In genomic region chr10:95615849-95616650, GRCm38 (mm10) we compare ENCODE assay signal across 16 mouse cellular contexts. TPM values are rescaled to one million over a fixed set of nuclear protein-coding genes. Genes with fewer than 3 reads are reported as not detected.
DNase-seq lines count a peak whose midpoint lies in the region; ATAC-seq and TF ChIP-seq lines count a peak whose summit lies in the region.
"Had no signal": no experiment of that assay in that cellular context is flagged by ENCODE, and none has a peak within 500 bp of the region (broad histone marks: within the 10 kb centered on the region; RNA-seq: fewer than 3 reads in every experiment).

No protein-coding gene starts in this region.

- WGBS in forebrain, embryonic 14.5 days, result 72% methylated on average over 25 of the region's 25 CpGs
- WGBS in forebrain, embryonic 13.5 days, result 75% methylated on average over 25 of the region's 25 CpGs
- 73% methylated on average over 25 of the region's 25 CpGs for WGBS in kidney, postnatal 0 days
- 76% methylated on average over 25 of the region's 25 CpGs for WGBS in neural tube, embryonic 15.5 days

- H3K9ac ChIP-seq in forebrain, embryonic 14.5 days (ENCODE audit: low read length), result no peak overlapping the region
- H3K9ac ChIP-seq in forebrain, embryonic 13.5 days, result no peak overlapping the region
- H3K9ac ChIP-seq in kidney, postnatal 0 days (ENCODE audit: low read depth, low read length), result no peak overlapping the region
- no peak overlapping the region for H3K9ac ChIP-seq in neural tube, embryonic 15.5 days (replicated peaks)
- H3K9ac ChIP-seq: intestine, embryonic 15.5 days; liver, embryonic 12.5 days; midbrain, embryonic 13.5 days; neural tube, embryonic 12.5 days had no signal

- peaks cover 12% of the 10 kb centered on the region for H3K4me1 ChIP-seq in forebrain, embryonic 14.5 days (ENCODE audit: control insufficient read depth, insufficient read depth, low read length)
- H3K4me1 ChIP-seq in forebrain, embryonic 13.5 days, result peaks cover 27% of the 10 kb centered on the region
- H3K4me1 ChIP-seq in kidney, postnatal 0 days (replicated peaks; ENCODE audit: insufficient read depth, low read length), result peaks cover 8% of the 10 kb centered on the region; the same call in 1 of the 2 replicates
- H3K4me1 ChIP-seq in neural tube, embryonic 15.5 days, result peaks cover 17% of the 10 kb centered on the region
- H3K4me1 ChIP-seq: liver, embryonic 12.5 days had no signal

- no peak for TF ChIP-seq CTCF in kidney, postnatal 0 days (IDR thresholded peaks at IDR 0.05; ENCODE audit: low read depth)

- no peak overlapping the region for H3K4me2 ChIP-seq in forebrain, embryonic 14.5 days (ENCODE audit: low read length)
- H3K4me2 ChIP-seq in forebrain, embryonic 13.5 days, result no peak overlapping the region
- no peak overlapping the region for H3K4me2 ChIP-seq in kidney, postnatal 0 days (ENCODE audit: low read length)
- no peak overlapping the region for H3K4me2 ChIP-seq in neural tube, embryonic 15.5 days
- H3K4me2 ChIP-seq: intestine, embryonic 15.5 days; liver, embryonic 12.5 days; midbrain, embryonic 13.5 days; neural tube, embryonic 12.5 days had no signal

- no peak overlapping the region for H3K4me3 ChIP-seq in forebrain, embryonic 14.5 days (ENCODE audit: low read depth, low read length)
- no peak overlapping the region for H3K4me3 ChIP-seq in forebrain, embryonic 13.5 days
- no peak overlapping the region for H3K4me3 ChIP-seq in kidney, postnatal 0 days (replicated peaks; ENCODE audit: low read depth, low read length)
- no peak overlapping the region for H3K4me3 ChIP-seq in neural tube, embryonic 15.5 days (replicated peaks)
- H3K4me3 ChIP-seq: erythroblast, embryonic 14.5 days; intestine, embryonic 15.5 days; layer of hippocampus, adult 2 months; liver, embryonic 12.5 days; midbrain, embryonic 13.5 days; neural tube, embryonic 12.5 days had no signal

- H3K27me3 ChIP-seq in forebrain, embryonic 14.5 days (replicated peaks; ENCODE audit: control insufficient read depth, insufficient read depth, low read length), result no peaks in the 10 kb centered on the region
- H3K27me3 ChIP-seq in forebrain, embryonic 13.5 days, result no peaks in the 10 kb centered on the region
- no peaks in the 10 kb centered on the region for H3K27me3 ChIP-seq in kidney, postnatal 0 days (ENCODE audit: insufficient read depth, low read length)
- H3K27me3 ChIP-seq in neural tube, embryonic 15.5 days (replicated peaks), result no peaks in the 10 kb centered on the region
- H3K27me3 ChIP-seq: intestine, embryonic 15.5 days; midbrain, embryonic 13.5 days; neural tube, embryonic 12.5 days had no signal

- H3K36me3 ChIP-seq in forebrain, embryonic 14.5 days (ENCODE audit: control insufficient read depth, insufficient read depth, low read length), result no peaks in the 10 kb centered on the region
- H3K36me3 ChIP-seq in forebrain, embryonic 13.5 days (ENCODE audit: poor library complexity, severe bottlenecking), result no peaks in the 10 kb centered on the region
- H3K36me3 ChIP-seq in kidney, postnatal 0 days (ENCODE audit: insufficient read depth, low read length), result no peaks in the 10 kb centered on the region
- no peaks in the 10 kb centered on the region for H3K36me3 ChIP-seq in neural tube, embryonic 15.5 days
- H3K36me3 ChIP-seq: intestine, embryonic 15.5 days; liver, embryonic 12.5 days; midbrain, embryonic 13.5 days; neural tube, embryonic 12.5 days had no signal

- peak; percentile 28 for DNase-seq in forebrain, embryonic 14.5 days (ENCODE audit: low spot score)
- no peak for DNase-seq in kidney, postnatal 0 days (ENCODE audit: low spot score)
- DNase-seq in kidney, postnatal 4 days, result no peak
- DNase-seq in brain, adult 2 months (ENCODE audit: low read depth, low spot score), result peak; percentile 85
- peak; percentile 39 for DNase-seq in right cerebral cortex, postnatal 14 days
- DNase-seq in urinary bladder, adult 2 months (ENCODE audit: low spot score), result no peak
- DNase-seq: lung, postnatal 14 days had no signal

- H3K9me3 ChIP-seq in forebrain, embryonic 14.5 days (replicated peaks; ENCODE audit: control insufficient read depth, low read length), result no peaks in the 10 kb centered on the region
- no peaks in the 10 kb centered on the region for H3K9me3 ChIP-seq in forebrain, embryonic 13.5 days (replicated peaks)
- no peaks in the 10 kb centered on the region for H3K9me3 ChIP-seq in kidney, postnatal 0 days (replicated peaks; ENCODE audit: low read length)
- no peaks in the 10 kb centered on the region for H3K9me3 ChIP-seq in neural tube, embryonic 15.5 days (replicated peaks)
- H3K9me3 ChIP-seq: intestine, embryonic 15.5 days; liver, embryonic 12.5 days; midbrain, embryonic 13.5 days; neural tube, embryonic 12.5 days had no signal

- no peak for ATAC-seq in forebrain, embryonic 14.5 days
- ATAC-seq in forebrain, embryonic 13.5 days, result no peak
- ATAC-seq in kidney, postnatal 0 days (replicated peaks; ENCODE audit: low FRiP score, low read depth), result no peak
- no peak for ATAC-seq in neural tube, embryonic 15.5 days (ENCODE audit: low FRiP score)
- ATAC-seq: intestine, embryonic 15.5 days; liver, embryonic 12.5 days; midbrain, embryonic 13.5 days had no signal

- no peak overlapping the region for H3K27ac ChIP-seq in forebrain, embryonic 14.5 days (ENCODE audit: low read depth, low read length)
- H3K27ac ChIP-seq in forebrain, embryonic 13.5 days, result no peak overlapping the region
- H3K27ac ChIP-seq in kidney, postnatal 0 days, result 0 out of 2 replicates have a peak overlapping the region, but pooled peaks have one; percentile 13
- no peak overlapping the region for H3K27ac ChIP-seq in neural tube, embryonic 15.5 days (replicated peaks)
- H3K27ac ChIP-seq: intestine, embryonic 15.5 days; layer of hippocampus, adult 2 months; liver, embryonic 12.5 days; midbrain, embryonic 13.5 days; neural tube, embryonic 12.5 days had no signal

RNA-seq across cellular contexts. Expression of gene Nudt4, which starts 52.1 kb away (rescaled TPM):
- 79.8 and 85.0 TPM in 2 replicates for polyA plus RNA-seq in forebrain, embryonic 14.5 days (2014; fragmentation: Nextera tagmentation; extraction: Ambion mirVana)
- 76.6 and 76.7 TPM in 2 replicates for polyA plus RNA-seq in forebrain, embryonic 13.5 days (2015; fragmentation: Nextera tagmentation; extraction: Ambion mirVana)
- polyA plus RNA-seq in kidney, postnatal 0 days (2015; fragmentation: Nextera tagmentation; extraction: Ambion mirVana), result 215 and 232 TPM in 2 replicates
- 73.5 and 75.5 TPM in 2 replicates for polyA plus RNA-seq in neural tube, embryonic 15.5 days (2015; fragmentation: Nextera tagmentation; extraction: Ambion mirVana)
- 60.3 and 63.6 TPM in 2 replicates for polyA plus RNA-seq in urinary bladder, adult 2 months (2012; rRNA removed)

RNA-seq across cellular contexts. Expression of gene Anapc15-ps, which starts 57.2 kb away (rescaled TPM):
- not detected in 2 replicates for polyA plus RNA-seq in forebrain, embryonic 14.5 days (2014; fragmentation: Nextera tagmentation; extraction: Ambion mirVana)
- 0.91 TPM in 1 of 2 replicates, not detected in the other for polyA plus RNA-seq in forebrain, embryonic 13.5 days (2015; fragmentation: Nextera tagmentation; extraction: Ambion mirVana)
- not detected in 2 replicates for polyA plus RNA-seq in kidney, postnatal 0 days (2015; fragmentation: Nextera tagmentation; extraction: Ambion mirVana)
- polyA plus RNA-seq in neural tube, embryonic 15.5 days (2015; fragmentation: Nextera tagmentation; extraction: Ambion mirVana), result not detected in 2 replicates
- 0.25 and 0.46 TPM in 2 replicates for polyA plus RNA-seq in urinary bladder, adult 2 months (2012; rRNA removed)
- polyA plus RNA-seq: erythroblast, embryonic 14.5 days; intestine, embryonic 15.5 days; liver, embryonic 12.5 days; midbrain, embryonic 13.5 days; neural tube, embryonic 12.5 days; testis, adult 2 months had no signal

Comparison
In these comparisons a context has a peak if more than half of its experiments do, and no peak if none do; other contexts are left out.
1. DNase-seq: peak in forebrain, embryonic 14.5 days (single experiment), brain, adult 2 months (single experiment) and right cerebral cortex, postnatal 14 days (single experiment); none in kidney, postnatal 0 days (single experiment), kidney, postnatal 4 days (0 of 2) and urinary bladder, adult 2 months (single experiment).